Mouse (Mus musculus): ENCODE results near the gene Mapk7. TPM values are rescaled to one million over a fixed set of nuclear protein-coding genes. Genes with fewer than 3 reads are reported as not detected.

The Mapk7 gene
- polyA plus RNA-seq, 1 experiment from 2014 or later, result 69.6 TPM

GRCm38 (mm10) chr11:61532820-61533219, 38.6 kb upstream of the Mapk7 start:
- Histone ChIP-seq H3K9ac (no peak overlapping the region), H3K36me3 (ENCODE audit: insufficient read depth) (peaks cover 13% of the 10 kb centered on the region; the same call in 1 of the 2 replicates), H3K9me3 (ENCODE audit: low read depth, low read length) (no peaks in the 10 kb centered on the region), H3K4me3 (ENCODE audit: low read depth, low read length) (no peak overlapping the region), H3K27ac (ENCODE audit: low read depth) (no peak overlapping the region), H3K4me1 (ENCODE audit: insufficient read depth) (no peaks in the 10 kb centered on the region), H3K27me3 (ENCODE audit: insufficient read depth, low read length) (no peaks in the 10 kb centered on the region), H3K4me2 (no peak overlapping the region)
- no peak for ATAC-seq (ENCODE audit: insufficient read depth)
- no peak for TF ChIP-seq CTCF (IDR thresholded peaks at IDR 0.05; ENCODE audit: low read depth)
- no peak for DNase-seq
- 82% methylated on average over 2 of the region's 2 CpGs for WGBS

GRCm38 (mm10) chr11:61529268-61529713, 35.1 kb upstream of the Mapk7 start:
- 0 out of 2 replicates have a peak overlapping the region, but pooled peaks have one; percentile 33 for H3K27ac ChIP-seq (ENCODE audit: low read depth)
- ATAC-seq (ENCODE audit: insufficient read depth) (0 out of 2 replicates have a peak, but pooled peaks have one; percentile 11), DNase-seq (peak; percentile 40)
- no peak overlapping the region for H3K4me2 ChIP-seq
- peaks cover 13% of the 10 kb centered on the region; the same call in 1 of the 2 replicates for H3K36me3 ChIP-seq (ENCODE audit: insufficient read depth)
- WGBS, result 52% methylated on average over 4 of the region's 4 CpGs
- H3K9ac ChIP-seq, result no peak overlapping the region
- H3K4me3 ChIP-seq (ENCODE audit: low read depth, low read length), result no peak overlapping the region
- no peaks in the 10 kb centered on the region for H3K9me3 ChIP-seq (ENCODE audit: low read depth, low read length)
- H3K27me3 ChIP-seq (ENCODE audit: insufficient read depth, low read length), result no peaks in the 10 kb centered on the region
- H3K4me1 ChIP-seq (ENCODE audit: insufficient read depth), result no peaks in the 10 kb centered on the region
- TF ChIP-seq CTCF (IDR thresholded peaks at IDR 0.05; ENCODE audit: low read depth), result no peak

GRCm38 (mm10) chr11:61526872-61527271, 32.7 kb upstream of the Mapk7 start:
- TF ChIP-seq CTCF (IDR thresholded peaks at IDR 0.05; ENCODE audit: low read depth), result no peak
- Histone ChIP-seq H3K4me2 (no peak overlapping the region), H3K27me3 (ENCODE audit: insufficient read depth, low read length) (no peaks in the 10 kb centered on the region), H3K4me3 (ENCODE audit: low read depth, low read length) (no peak overlapping the region), H3K4me1 (ENCODE audit: insufficient read depth) (no peaks in the 10 kb centered on the region), H3K27ac (ENCODE audit: low read depth) (no peak overlapping the region), H3K36me3 (ENCODE audit: insufficient read depth) (peaks cover 12% of the 10 kb centered on the region), H3K9me3 (ENCODE audit: low read depth, low read length) (no peaks in the 10 kb centered on the region), H3K9ac (no peak overlapping the region)
- WGBS, result 92% methylated on average over 1 of the region's 1 CpGs
- ATAC-seq (ENCODE audit: insufficient read depth), result no peak
- DNase-seq, result no peak

GRCm38 (mm10) chr11:61519484-61520107, 25.4 kb upstream of the Mapk7 start:
- Histone ChIP-seq H3K9ac (no peak overlapping the region), H3K4me2 (no peak overlapping the region), H3K27me3 (ENCODE audit: insufficient read depth, low read length) (no peaks in the 10 kb centered on the region), H3K4me3 (ENCODE audit: low read depth, low read length) (no peak overlapping the region), H3K4me1 (ENCODE audit: insufficient read depth) (no peaks in the 10 kb centered on the region), H3K36me3 (ENCODE audit: insufficient read depth) (peaks cover 59% of the 10 kb centered on the region), H3K9me3 (ENCODE audit: low read depth, low read length) (no peaks in the 10 kb centered on the region), H3K27ac (ENCODE audit: low read depth) (no peak overlapping the region)
- no peak for TF ChIP-seq CTCF (IDR thresholded peaks at IDR 0.05; ENCODE audit: low read depth)
- ATAC-seq (ENCODE audit: insufficient read depth) (no peak), DNase-seq (no peak)
- 89% methylated on average over 3 of the region's 3 CpGs for WGBS

- no peaks in the 10 kb centered on the region for H3K27me3 ChIP-seq (ENCODE audit: insufficient read depth, low read length)
- ATAC-seq (ENCODE audit: insufficient read depth) (no peak), DNase-seq (no peak)
- no peak for TF ChIP-seq CTCF (IDR thresholded peaks at IDR 0.05; ENCODE audit: low read depth)
- no peaks in the 10 kb centered on the region for H3K4me1 ChIP-seq (ENCODE audit: insufficient read depth)
- H3K36me3 ChIP-seq (ENCODE audit: insufficient read depth), result peaks cover 62% of the 10 kb centered on the region
- H3K4me3 ChIP-seq (ENCODE audit: low read depth, low read length), result no peak overlapping the region
- no peak overlapping the region for H3K27ac ChIP-seq (ENCODE audit: low read depth)
- H3K4me2 ChIP-seq, result no peak overlapping the region
- no peaks in the 10 kb centered on the region for H3K9me3 ChIP-seq (ENCODE audit: low read depth, low read length)
- no peak overlapping the region for H3K9ac ChIP-seq
- WGBS, result 82% methylated on average over 3 of the region's 3 CpGs
Measured at GRCm38 (mm10) chr11:61518871-61519270, 24.7 kb upstream of the Mapk7 start.

GRCm38 (mm10) chr11:61517971-61518370, 23.8 kb upstream of the Mapk7 start:
- H3K36me3 ChIP-seq (ENCODE audit: insufficient read depth), result peaks cover 68% of the 10 kb centered on the region
- H3K27me3 ChIP-seq (ENCODE audit: insufficient read depth, low read length), result no peaks in the 10 kb centered on the region
- WGBS, result 77% methylated on average over 1 of the region's 1 CpGs
- DNase-seq (no peak), ATAC-seq (ENCODE audit: insufficient read depth) (no peak)
- H3K9me3 ChIP-seq (ENCODE audit: low read depth, low read length), result no peaks in the 10 kb centered on the region
- no peak for TF ChIP-seq CTCF (IDR thresholded peaks at IDR 0.05; ENCODE audit: low read depth)
- no peaks in the 10 kb centered on the region for H3K4me1 ChIP-seq (ENCODE audit: insufficient read depth)
- H3K9ac ChIP-seq, result no peak overlapping the region
- H3K27ac ChIP-seq (ENCODE audit: low read depth), result no peak overlapping the region
- no peak overlapping the region for H3K4me2 ChIP-seq
- H3K4me3 ChIP-seq (ENCODE audit: low read depth, low read length), result no peak overlapping the region

- WGBS, result 27% methylated on average over 3 of the region's 3 CpGs
- Histone ChIP-seq H3K9me3 (ENCODE audit: low read depth, low read length) (no peaks in the 10 kb centered on the region), H3K4me1 (ENCODE audit: insufficient read depth) (no peaks in the 10 kb centered on the region), H3K27ac (ENCODE audit: low read depth) (no peak overlapping the region), H3K36me3 (ENCODE audit: insufficient read depth) (peaks cover 48% of the 10 kb centered on the region), H3K9ac (no peak overlapping the region), H3K27me3 (ENCODE audit: insufficient read depth, low read length) (no peaks in the 10 kb centered on the region), H3K4me2 (no peak overlapping the region), H3K4me3 (ENCODE audit: low read depth, low read length) (no peak overlapping the region)
- peak; percentile 66 for TF ChIP-seq CTCF (IDR thresholded peaks at IDR 0.05; ENCODE audit: low read depth)
- ATAC-seq (ENCODE audit: insufficient read depth) (no peak), DNase-seq (peak; percentile 75)
Measured at GRCm38 (mm10) chr11:61514953-61515352, 20.7 kb upstream of the Mapk7 start.
